Mouse (Mus musculus): ENCODE data around the gene Efna4.

DNA sequence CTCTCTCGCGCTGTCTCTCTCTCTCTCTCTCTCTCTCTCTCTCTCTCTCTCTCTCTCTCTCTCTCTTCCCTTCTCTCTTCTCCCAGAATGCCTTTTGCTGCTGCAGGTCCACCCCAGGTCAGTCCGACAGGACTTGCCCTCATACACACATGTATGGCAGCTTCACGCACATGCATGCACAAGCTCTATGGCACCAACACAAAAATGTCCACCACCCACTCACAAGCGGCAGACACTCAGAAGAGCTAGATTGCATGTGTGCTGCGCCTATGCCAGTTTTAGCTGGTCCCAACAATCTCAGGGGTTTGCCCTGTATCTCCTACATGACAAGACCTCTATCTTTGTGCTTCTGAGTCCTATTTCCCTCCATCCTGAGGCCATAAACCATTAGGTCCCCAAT, 20.6 kb downstream of the Efna4 start:
- TF ChIP-seq CTCF (IDR thresholded peaks at IDR 0.05; ENCODE audit: low read depth) (no peak), EP300 (IDR thresholded peaks at IDR 0.05; ENCODE audit: low read depth) (no peak)

All from liver, embryonic 14.5 days (tissue).